Mouse (Mus musculus): Measurements from ENCODE around the gene Smim24. TPM values are rescaled to one million over a fixed set of nuclear protein-coding genes. Genes with fewer than 3 reads are reported as not detected.

The Smim24 gene
- polyA plus RNA-seq, 1 experiment from 2014 or later, result 0.84 TPM

GRCm38 (mm10) chr10:81410350-81410749 is 17.5 kb downstream of the Smim24 start:
- no peak overlapping the region; the same call in 1 of the 2 replicates for H3K9ac ChIP-seq
- no peak overlapping the region for H3K4me3 ChIP-seq (replicated peaks; ENCODE audit: low read length)
- H3K4me1 ChIP-seq (replicated peaks; ENCODE audit: control insufficient read depth, insufficient read depth, low read length), result peaks cover 46% of the 10 kb centered on the region
- DNase-seq (ENCODE audit: low spot score), result no peak
- H3K9me3 ChIP-seq (ENCODE audit: control insufficient read depth, low read length), result no peaks in the 10 kb centered on the region
- H3K36me3 ChIP-seq (replicated peaks; ENCODE audit: control insufficient read depth, insufficient read depth), result peaks cover 31% of the 10 kb centered on the region
- no peak overlapping the region for H3K27ac ChIP-seq
- H3K4me2 ChIP-seq (replicated peaks), result no peak overlapping the region
- ATAC-seq (ENCODE audit: low FRiP score), result no peak
- 76% methylated on average over 4 of the region's 4 CpGs for WGBS
- peaks cover 15% of the 10 kb centered on the region; the same call in 1 of the 2 replicates for H3K27me3 ChIP-seq (ENCODE audit: control insufficient read depth, insufficient read depth, low read length)

- H3K27ac ChIP-seq, result peak overlapping the region; percentile 64; the same call in 1 of the 2 replicates
- no peak overlapping the region for H3K9ac ChIP-seq
- peaks cover 46% of the 10 kb centered on the region for H3K4me1 ChIP-seq (replicated peaks; ENCODE audit: control insufficient read depth, insufficient read depth, low read length)
- no peaks in the 10 kb centered on the region for H3K9me3 ChIP-seq (ENCODE audit: control insufficient read depth, low read length)
- ATAC-seq (ENCODE audit: low FRiP score), result no peak
- no peak overlapping the region for H3K4me2 ChIP-seq (replicated peaks)
- H3K36me3 ChIP-seq (replicated peaks; ENCODE audit: control insufficient read depth, insufficient read depth), result peaks cover 25% of the 10 kb centered on the region
- no peak for DNase-seq (ENCODE audit: low spot score)
- 69% methylated on average over 9 of the region's 9 CpGs for WGBS
- H3K4me3 ChIP-seq (replicated peaks; ENCODE audit: low read length), result no peak overlapping the region
- H3K27me3 ChIP-seq (ENCODE audit: control insufficient read depth, insufficient read depth, low read length), result peaks cover 15% of the 10 kb centered on the region; the same call in 1 of the 2 replicates
Observed at GRCm38 (mm10) chr10:81410981-81411380, 18.1 kb downstream of the Smim24 start.

GRCm38 (mm10) chr10:81411471-81412400 is 18.9 kb downstream of the Smim24 start:
- Histone ChIP-seq H3K9me3 (ENCODE audit: control insufficient read depth, low read length) (no peaks in the 10 kb centered on the region), H3K36me3 (replicated peaks; ENCODE audit: control insufficient read depth, insufficient read depth) (peaks cover 17% of the 10 kb centered on the region), H3K4me3 (replicated peaks; ENCODE audit: low read length) (no peak overlapping the region), H3K9ac (no peak overlapping the region), H3K27ac (peak overlapping the region; percentile 64), H3K4me2 (replicated peaks) (no peak overlapping the region), H3K27me3 (ENCODE audit: control insufficient read depth, insufficient read depth, low read length) (peaks cover 15% of the 10 kb centered on the region; the same call in 1 of the 2 replicates), H3K4me1 (replicated peaks; ENCODE audit: control insufficient read depth, insufficient read depth, low read length) (peaks cover 42% of the 10 kb centered on the region)
- WGBS, result 40% methylated on average over 16 of the region's 18 CpGs
- peak; percentile 60 for DNase-seq (ENCODE audit: low spot score)
- ATAC-seq (ENCODE audit: low FRiP score), result 0 out of 2 replicates have a peak, but pooled peaks have one; percentile 16

DNA sequence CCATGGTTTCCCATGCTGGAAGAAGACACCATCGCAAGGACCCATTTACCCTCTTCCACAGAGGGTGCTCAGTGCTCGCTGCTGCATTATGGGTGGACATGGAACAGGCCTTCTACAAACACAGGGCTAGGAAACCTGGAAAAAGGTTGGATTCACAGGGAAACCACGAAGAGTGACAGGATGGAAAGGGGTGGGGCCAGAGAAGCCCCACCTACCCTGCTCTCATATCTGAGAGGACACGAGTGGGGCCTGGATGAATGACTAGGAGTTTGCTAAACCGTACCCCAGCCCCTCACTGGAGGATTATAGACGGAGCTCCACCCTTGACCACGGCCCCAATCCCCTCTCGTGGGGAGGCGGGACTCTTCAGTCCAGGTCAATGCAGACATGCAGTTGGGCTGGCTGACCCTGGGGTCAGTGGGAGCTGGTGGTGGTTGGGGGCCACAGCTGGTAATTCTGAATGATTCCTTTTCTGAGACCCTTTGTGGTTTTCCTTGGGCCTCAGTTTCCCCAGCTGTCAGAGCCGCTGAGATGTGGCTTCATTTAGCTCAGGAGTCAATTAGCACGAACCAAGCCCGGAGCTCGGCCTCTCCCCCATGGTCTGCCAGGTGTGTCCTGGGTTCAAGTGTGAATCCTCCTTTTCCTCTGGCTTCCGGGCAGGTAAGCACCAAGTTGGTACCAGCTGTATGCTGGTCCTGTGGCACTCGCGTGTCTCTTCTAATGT is 19.9 kb downstream of the Smim24 start:
- H3K4me1 ChIP-seq (replicated peaks; ENCODE audit: control insufficient read depth, insufficient read depth, low read length), result peaks cover 37% of the 10 kb centered on the region

DNA sequence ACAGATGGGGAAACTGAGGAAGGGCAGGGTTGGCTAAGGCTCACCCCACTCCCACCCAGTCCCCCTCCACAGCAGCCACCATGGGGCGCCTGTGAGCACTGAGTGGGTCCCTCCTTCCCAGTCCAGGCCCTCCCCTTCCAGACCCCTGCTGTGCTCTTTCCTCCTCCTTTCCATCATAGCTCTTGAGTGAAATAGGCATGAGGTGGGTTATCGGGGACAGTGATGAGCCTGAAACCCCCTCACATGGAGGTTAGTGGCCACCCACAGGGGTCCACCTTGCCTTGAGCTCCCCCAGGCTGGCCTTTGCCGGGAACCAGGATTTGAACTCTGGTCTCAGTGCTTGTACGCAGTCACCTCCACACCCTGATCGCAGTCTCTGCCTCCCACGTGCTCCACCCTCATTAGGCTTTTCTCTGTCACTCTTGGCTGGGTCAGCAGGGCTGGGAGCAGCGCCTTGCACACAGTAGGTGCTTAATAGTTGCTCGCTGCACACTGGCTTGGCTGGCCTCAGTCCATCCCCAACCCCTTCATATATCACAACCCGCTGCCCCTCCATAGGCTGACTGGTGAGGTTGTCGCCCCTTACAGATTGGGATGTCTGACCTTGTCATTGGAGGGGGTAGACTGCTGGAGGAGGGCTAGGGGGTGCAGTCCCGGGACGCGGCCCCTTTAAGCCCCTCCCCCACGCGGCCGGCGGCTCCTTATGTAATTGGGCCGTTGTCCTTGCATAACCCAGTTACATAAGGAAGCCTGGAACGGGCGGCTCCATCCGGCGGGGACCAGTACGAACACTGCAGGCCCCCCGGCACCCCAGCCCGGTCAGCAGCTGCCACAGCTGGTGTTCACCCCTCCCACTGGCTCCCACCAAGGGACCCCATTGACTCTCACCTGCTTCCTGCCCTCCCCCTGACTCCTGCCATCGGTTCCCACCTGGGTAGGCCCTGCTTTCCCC is 20.7 kb downstream of the Smim24 start:
- ATAC-seq (ENCODE audit: low FRiP score), result no peak
- H3K4me2 ChIP-seq (replicated peaks), result peak overlapping the region; percentile 29
- H3K4me3 ChIP-seq (replicated peaks; ENCODE audit: low read length), result no peak overlapping the region
- no peaks in the 10 kb centered on the region for H3K9me3 ChIP-seq (ENCODE audit: control insufficient read depth, low read length)
- no peaks in the 10 kb centered on the region; the same call in 1 of the 2 replicates for H3K36me3 ChIP-seq (replicated peaks; ENCODE audit: control insufficient read depth, insufficient read depth)
- no peak overlapping the region for H3K9ac ChIP-seq
- peaks cover 4% of the 10 kb centered on the region; the same call in 1 of the 2 replicates for H3K27me3 ChIP-seq (ENCODE audit: control insufficient read depth, insufficient read depth, low read length)
- H3K4me1 ChIP-seq (replicated peaks; ENCODE audit: control insufficient read depth, insufficient read depth, low read length), result peaks cover 37% of the 10 kb centered on the region
- no peak for DNase-seq (ENCODE audit: low spot score)
- H3K27ac ChIP-seq, result no peak overlapping the region
- WGBS, result 34% methylated on average over 19 of the region's 26 CpGs

More for the DNA sequence above, 19.9 kb downstream of the Smim24 start:
- Histone ChIP-seq H3K9me3 (ENCODE audit: control insufficient read depth, low read length) (no peaks in the 10 kb centered on the region), H3K27ac (0 out of 2 replicates have a peak overlapping the region, but pooled peaks have one; percentile 64), H3K4me2 (replicated peaks) (no peak overlapping the region), H3K9ac (no peak overlapping the region), H3K36me3 (replicated peaks; ENCODE audit: control insufficient read depth, insufficient read depth) (peaks cover 8% of the 10 kb centered on the region), H3K27me3 (ENCODE audit: control insufficient read depth, insufficient read depth, low read length) (peaks cover 13% of the 10 kb centered on the region; the same call in 1 of the 2 replicates), H3K4me3 (replicated peaks; ENCODE audit: low read length) (no peak overlapping the region)
- WGBS, result 78% methylated on average over 16 of the region's 16 CpGs
- no peak for ATAC-seq (ENCODE audit: low FRiP score)
- no peak for DNase-seq (ENCODE audit: low spot score)

GRCm38 (mm10) chr10:81414682-81415081 is 21.8 kb downstream of the Smim24 start:
- H3K9me3 ChIP-seq (ENCODE audit: control insufficient read depth, low read length), result no peaks in the 10 kb centered on the region
- no peaks in the 10 kb centered on the region for H3K27me3 ChIP-seq (ENCODE audit: control insufficient read depth, insufficient read depth, low read length)
- no peak overlapping the region for H3K4me2 ChIP-seq (replicated peaks)
- H3K4me1 ChIP-seq (replicated peaks; ENCODE audit: control insufficient read depth, insufficient read depth, low read length), result peaks cover 41% of the 10 kb centered on the region
- no peak overlapping the region; the same call in 1 of the 2 replicates for H3K27ac ChIP-seq
- H3K4me3 ChIP-seq (replicated peaks; ENCODE audit: low read length), result no peak overlapping the region
- peaks cover 5% of the 10 kb centered on the region; the same call in 1 of the 2 replicates for H3K36me3 ChIP-seq (replicated peaks; ENCODE audit: control insufficient read depth, insufficient read depth)
- ATAC-seq (ENCODE audit: low FRiP score) (no peak), DNase-seq (ENCODE audit: low spot score) (no peak)
- no peak overlapping the region for H3K9ac ChIP-seq

DNA sequence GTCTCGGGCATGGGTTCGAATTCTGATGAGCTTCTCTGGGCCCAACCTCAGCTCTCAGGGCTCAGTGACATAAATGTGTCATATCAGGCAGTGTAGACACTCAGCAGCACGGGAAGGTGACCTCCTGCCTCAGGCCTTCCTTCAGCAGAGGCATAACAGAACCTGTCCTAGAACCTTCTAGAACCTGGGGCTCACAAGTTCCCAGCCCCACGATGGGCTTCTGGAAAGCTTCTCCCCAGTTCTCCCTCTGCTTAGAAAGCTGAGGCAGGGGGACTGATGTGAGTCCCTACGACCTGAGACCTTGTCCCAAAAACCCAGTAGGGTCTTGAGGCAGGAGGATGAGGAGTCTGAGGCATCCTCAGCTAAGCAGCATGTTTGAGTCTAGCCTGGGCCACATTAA is 22.3 kb downstream of the Smim24 start:
- Histone ChIP-seq H3K9me3 (ENCODE audit: control insufficient read depth, low read length) (no peaks in the 10 kb centered on the region), H3K4me3 (replicated peaks; ENCODE audit: low read length) (no peak overlapping the region), H3K27ac (no peak overlapping the region; the same call in 1 of the 2 replicates), H3K27me3 (ENCODE audit: control insufficient read depth, insufficient read depth, low read length) (no peaks in the 10 kb centered on the region), H3K4me2 (replicated peaks) (no peak overlapping the region), H3K9ac (no peak overlapping the region), H3K4me1 (replicated peaks; ENCODE audit: control insufficient read depth, insufficient read depth, low read length) (peaks cover 41% of the 10 kb centered on the region), H3K36me3 (replicated peaks; ENCODE audit: control insufficient read depth, insufficient read depth) (peaks cover 9% of the 10 kb centered on the region; the same call in 1 of the 2 replicates)
- no peak for ATAC-seq (ENCODE audit: low FRiP score)
- no peak for DNase-seq (ENCODE audit: low spot score)
- 82% methylated on average over 5 of the region's 5 CpGs for WGBS

DNA sequence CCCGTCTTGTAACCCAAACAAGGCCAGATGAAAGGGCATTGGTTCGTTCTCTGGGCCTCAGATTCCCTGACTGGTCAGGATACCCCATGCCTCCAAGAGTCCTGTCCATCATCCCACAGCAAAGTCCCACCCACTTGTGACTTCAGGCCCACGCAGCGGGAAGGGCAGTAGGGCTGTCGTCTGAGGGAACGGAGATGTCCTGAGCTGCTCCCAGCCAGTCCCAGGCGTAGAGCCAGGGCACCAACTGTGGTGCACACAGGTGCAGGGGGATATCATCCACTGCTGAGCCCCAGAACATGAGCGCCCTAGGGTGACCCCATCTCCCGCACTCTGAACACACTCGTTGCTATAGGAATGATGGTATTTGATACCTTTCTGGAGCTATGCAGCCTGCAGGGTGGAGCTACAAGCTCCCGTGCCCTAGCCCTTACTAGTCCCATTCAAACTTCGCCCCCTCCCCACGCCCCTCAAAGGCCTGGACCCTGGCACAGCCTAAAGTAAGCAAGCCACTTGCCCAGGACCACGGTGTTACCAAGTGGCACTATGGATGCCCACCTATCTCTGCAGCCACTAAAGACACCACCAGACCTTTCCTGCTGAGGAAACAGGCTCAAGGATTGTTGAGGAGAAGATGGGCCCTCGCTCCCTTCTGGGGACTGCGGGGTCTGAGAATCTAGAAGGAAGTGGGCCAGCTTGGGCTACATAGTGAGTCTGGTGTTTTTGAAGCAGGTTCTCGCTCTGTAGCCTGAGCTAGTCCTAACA is 22.9 kb downstream of the Smim24 start:
- H3K4me3 ChIP-seq (replicated peaks; ENCODE audit: low read length), result no peak overlapping the region
- peaks cover 41% of the 10 kb centered on the region for H3K4me1 ChIP-seq (replicated peaks; ENCODE audit: control insufficient read depth, insufficient read depth, low read length)
- no peak overlapping the region for H3K4me2 ChIP-seq (replicated peaks)
- H3K27ac ChIP-seq, result no peak overlapping the region
- DNase-seq (ENCODE audit: low spot score) (no peak), ATAC-seq (ENCODE audit: low FRiP score) (no peak)
- H3K9ac ChIP-seq, result no peak overlapping the region
- no peaks in the 10 kb centered on the region for H3K9me3 ChIP-seq (ENCODE audit: control insufficient read depth, low read length)
- WGBS, result 67% methylated on average over 17 of the region's 17 CpGs
- H3K36me3 ChIP-seq (replicated peaks; ENCODE audit: control insufficient read depth, insufficient read depth), result peaks cover 12% of the 10 kb centered on the region; the same call in 1 of the 2 replicates
- no peaks in the 10 kb centered on the region for H3K27me3 ChIP-seq (ENCODE audit: control insufficient read depth, insufficient read depth, low read length)

All from hindbrain, embryonic 14.5 days (tissue).